Mouse (Mus musculus) heart, adult 2 months (tissue): Measurements from ENCODE around the gene Lzts2.

Experiments used
- CTCF ChIP-seq: fragments of 200-600 bp; IDR thresholded peaks from 2 replicates; pipeline ENCODE4 v1.8.1; 2022; ENCODE audit warnings: antibody characterized with exemption, mild to moderate bottlenecking, moderate library complexity
- EP300 ChIP-seq: fragments of 200-500 bp; IDR thresholded peaks from 2 replicates; pipeline ENCODE4 v1.6.1; 2011; ENCODE audit warnings: low read depth, low read length, control low read depth; ENCODE audit not compliant: insufficient read depth
- POLR2A ChIP-seq: fragments of 200-500 bp; IDR thresholded peaks from 2 replicates; pipeline ENCODE4 v1.6.1; 2011; ENCODE audit warnings: mild to moderate bottlenecking, low read depth, low read length, control low read depth; ENCODE audit not compliant: insufficient read depth

DNA sequence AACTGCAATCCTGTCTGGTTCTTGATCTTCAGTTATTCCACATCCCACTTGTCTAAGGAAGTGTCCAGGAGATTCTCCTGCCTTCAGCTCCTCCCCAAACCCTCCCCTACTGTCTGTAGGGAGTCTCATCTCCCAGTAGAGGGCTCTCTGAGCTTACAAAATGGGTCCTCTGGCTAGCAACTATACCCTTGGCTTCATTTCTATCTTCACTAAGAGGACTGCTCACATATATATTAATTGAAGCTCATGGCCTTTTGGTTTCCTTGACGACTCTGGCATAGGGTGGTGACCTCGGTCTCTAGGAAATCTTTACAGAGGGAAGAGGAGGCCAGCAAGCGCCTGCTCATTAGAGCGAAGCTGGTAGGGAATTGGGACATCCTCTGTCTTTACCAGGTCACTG is 42.1 kb downstream of the Lzts2 start:
- TF ChIP-seq EP300 (no peak), POLR2A (no peak), CTCF (peak; percentile 82)
